Mouse (Mus musculus) C2C12 (cell line): ENCODE measurements at regions not wholly inside any gene's neighbourhood (a gene's known extent, or its start where the extent isn't known, plus 50 kb on each side); places are given as distances from the start of the nearest gene placed in this dataset.

Experiments
- H3K27me3 ChIP-seq: one replicate; pipeline ENCODE4 v1.6.1; 2011; ENCODE audit not compliant: control insufficient read depth, insufficient read depth, insufficient read length
- H3K36me3 ChIP-seq: one replicate; pipeline ENCODE4 v1.6.1; 2011; ENCODE audit not compliant: control insufficient read depth, insufficient read depth
- H3K4me3 ChIP-seq: one replicate; pipeline ENCODE4 v1.5.1; 2011; ENCODE audit warnings: mild to moderate bottlenecking, control low read depth; ENCODE audit not compliant: poor library complexity, insufficient read depth, severe bottlenecking
- H3K79me2 ChIP-seq: one replicate; pipeline ENCODE4 v1.6.1; 2011; ENCODE audit not compliant: control insufficient read depth, insufficient read depth
- H3K79me3 ChIP-seq: one replicate; pipeline ENCODE4 v1.6.1; 2011; ENCODE audit warnings: low read depth, control low read depth
- H3ac ChIP-seq: one replicate; pipeline ENCODE3; 2011; ENCODE audit warnings: low read depth; ENCODE audit not compliant: control insufficient read depth, insufficient read length
- CEBPB ChIP-seq: IDR thresholded peaks from one replicate; pipeline ENCODE4 v1.6.1; 2011; ENCODE audit warnings: low read depth, mild to moderate bottlenecking, control low read depth, moderate library complexity
- CTCF ChIP-seq: IDR thresholded peaks from one replicate; pipeline ENCODE4 v1.5.1; 2011; ENCODE audit not compliant: control insufficient read depth, insufficient read depth, insufficient read length
- FOSL1 ChIP-seq: IDR thresholded peaks from one replicate; pipeline ENCODE4 v1.8.0; 2011; ENCODE audit warnings: mild to moderate bottlenecking, low read length; ENCODE audit not compliant: poor library complexity, insufficient read depth, severe bottlenecking
- MAX ChIP-seq: IDR thresholded peaks from one replicate; pipeline ENCODE4 v1.6.1; 2011; ENCODE audit warnings: mild to moderate bottlenecking, control low read depth
- MYOD1 ChIP-seq: IDR thresholded peaks from one replicate; pipeline ENCODE4 v1.6.1; 2011; ENCODE audit warnings: low read depth; ENCODE audit not compliant: control insufficient read depth, insufficient read length
- MYOG ChIP-seq: IDR thresholded peaks from one replicate; pipeline ENCODE4 v1.6.1; 2011; ENCODE audit not compliant: control insufficient read depth, insufficient read length; ENCODE audit errors: extremely low read depth
- USF1 ChIP-seq: IDR thresholded peaks from one replicate; pipeline ENCODE4 v1.6.1; 2011; ENCODE audit warnings: low read depth, mild to moderate bottlenecking, control low read depth, moderate library complexity

GRCm38 (mm10) chr14:104410730-104411129 is 57.1 kb downstream of the Pou4f1 start:
- H3K79me3 ChIP-seq: no peaks in the 10 kb centered on the region
- no peak overlapping the region for H3K4me3 ChIP-seq
- no peaks in the 10 kb centered on the region for H3K27me3 ChIP-seq
- H3K36me3 ChIP-seq: no peaks in the 10 kb centered on the region
- TF ChIP-seq MYOD1 (no peak), USF1 (no peak)
- no peak overlapping the region for H3ac ChIP-seq
- H3K79me2 ChIP-seq: no peaks in the 10 kb centered on the region

- no peak for TF ChIP-seq MAX
- no peak for TF ChIP-seq FOSL1
- no peak for TF ChIP-seq CTCF
- no peak for TF ChIP-seq MYOD1
- TF ChIP-seq MYOG: no peak
- TF ChIP-seq USF1: no peak
- TF ChIP-seq CEBPB: no peak
- Histone ChIP-seq H3K36me3 (no peaks in the 10 kb centered on the region), H3K27me3 (no peaks in the 10 kb centered on the region), H3ac (no peak overlapping the region), H3K4me3 (no peak overlapping the region), H3K79me3 (no peaks in the 10 kb centered on the region), H3K79me2 (no peaks in the 10 kb centered on the region)
Measured at GRCm38 (mm10) chr14:104410292-104410691, 57.5 kb downstream of the Pou4f1 start.

GRCm38 (mm10) chr14:104406062-104406461 is 61.7 kb downstream of the Pou4f1 start:
- Histone ChIP-seq H3K79me3 (no peaks in the 10 kb centered on the region), H3K79me2 (no peaks in the 10 kb centered on the region), H3K36me3 (no peaks in the 10 kb centered on the region), H3ac (no peak overlapping the region), H3K4me3 (no peak overlapping the region), H3K27me3 (no peaks in the 10 kb centered on the region)
- no peak for TF ChIP-seq FOSL1
- TF ChIP-seq CEBPB: no peak
- TF ChIP-seq MYOG: no peak
- TF ChIP-seq CTCF: no peak
- TF ChIP-seq MYOD1: no peak
- no peak for TF ChIP-seq USF1
- TF ChIP-seq MAX: no peak

GRCm38 (mm10) chr14:104389297-104390071 is 78.3 kb downstream of the Pou4f1 start:
- H3K36me3 ChIP-seq: no peaks in the 10 kb centered on the region
- H3K79me2 ChIP-seq: no peaks in the 10 kb centered on the region
- no peaks in the 10 kb centered on the region for H3K27me3 ChIP-seq
- no peak overlapping the region for H3K4me3 ChIP-seq
- TF ChIP-seq CTCF (no peak), MYOG (no peak), CEBPB (no peak), FOSL1 (no peak), MAX (no peak), MYOD1 (no peak), USF1 (no peak)
- no peak overlapping the region for H3ac ChIP-seq
- H3K79me3 ChIP-seq: no peaks in the 10 kb centered on the region

DNA sequence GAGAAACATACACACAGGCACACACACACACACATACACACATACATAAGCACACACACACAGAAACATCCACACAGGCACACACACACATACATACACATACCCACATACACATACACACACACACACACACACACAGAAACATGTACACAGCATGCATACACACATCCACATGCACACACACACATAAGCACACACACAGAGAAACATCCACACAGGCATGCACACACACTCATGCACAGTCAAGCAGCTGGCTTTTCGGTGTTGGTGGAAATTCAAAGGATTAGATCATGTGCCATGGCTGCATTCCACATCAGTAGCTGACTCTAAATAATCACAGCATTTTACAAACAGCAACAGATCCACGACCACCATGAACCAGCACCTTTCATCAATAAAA is 78.9 kb downstream of the Pou4f1 start:
- Histone ChIP-seq H3K36me3 (no peaks in the 10 kb centered on the region), H3K27me3 (no peaks in the 10 kb centered on the region), H3ac (no peak overlapping the region), H3K79me3 (no peaks in the 10 kb centered on the region), H3K4me3 (no peak overlapping the region), H3K79me2 (no peaks in the 10 kb centered on the region)
- no peak for TF ChIP-seq CEBPB
- TF ChIP-seq USF1: no peak
- no peak for TF ChIP-seq MAX
- no peak for TF ChIP-seq FOSL1
- TF ChIP-seq CTCF: no peak

DNA sequence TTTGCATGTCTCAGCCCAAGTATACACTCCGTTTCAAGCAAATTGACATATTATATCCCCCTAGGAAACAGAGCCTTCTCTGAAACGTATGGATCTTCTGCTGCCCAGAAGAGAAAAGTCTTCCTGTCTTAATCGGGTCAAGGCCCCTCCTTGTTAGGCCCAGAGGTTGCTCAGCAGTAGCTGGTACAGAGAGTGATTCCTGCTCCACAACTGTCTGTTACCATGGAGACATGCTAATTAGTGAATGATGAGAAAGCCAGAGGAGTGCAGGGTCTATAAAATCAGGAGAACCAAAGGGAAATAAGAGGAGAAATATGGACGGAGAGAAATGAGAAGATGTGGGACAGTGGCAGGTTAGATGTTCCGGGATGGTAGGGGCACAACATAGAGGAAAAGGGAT is 86.8 kb downstream of the Pou4f1 start:
- H3K36me3 ChIP-seq: no peaks in the 10 kb centered on the region
- no peaks in the 10 kb centered on the region for H3K79me3 ChIP-seq
- H3K27me3 ChIP-seq: no peaks in the 10 kb centered on the region
- H3ac ChIP-seq: no peak overlapping the region
- H3K79me2 ChIP-seq: no peaks in the 10 kb centered on the region
- no peak overlapping the region for H3K4me3 ChIP-seq
- TF ChIP-seq USF1 (no peak), MYOG (no peak), CEBPB (no peak), MYOD1 (no peak), MAX (no peak), CTCF (no peak), FOSL1 (no peak)
